In genomic region chr1:66457747-66458146, GRCm38 (mm10) we compare ENCODE assay signal across 15 mouse cellular contexts.
"Had no signal": no experiment of that assay in that cellular context is flagged by ENCODE, and none has a peak within 500 bp of the region (broad histone marks: within the 10 kb centered on the region; RNA-seq: fewer than 3 reads in every experiment).

No protein-coding gene starts in this region.

- DNase-seq: gastrocnemius, postnatal 14 days; gastrocnemius, postnatal 36 days; heart, adult 11 months; heart, adult 2 months; heart, postnatal 14 days; heart, postnatal 36 days; kidney, adult 11 months; kidney, adult 8-10 months; kidney, postnatal 10 days; kidney, postnatal 25 days; kidney, postnatal 4 days; liver; liver, embryonic 13.5 days had no signal

- ATAC-seq: hindbrain, postnatal 0 days; intestine, embryonic 16.5 days had no signal
